Mouse (Mus musculus) left cerebral cortex, postnatal 25 days (tissue): ENCODE results near the gene 4930404H24Rik. TPM values are rescaled to one million over a fixed set of nuclear protein-coding genes. Genes with fewer than 3 reads are reported as not detected.
A peak's percentile ranks its signal among the peaks of the same experiment; 100 is the strongest.

Source experiments
- DNase-seq, 2 experiments: peaks; one replicate each; pipeline ENCODE4 v3.0.0; 2022; ENCODE audit warnings: low spot score in 2 of 2, mixed read lengths in 1 of 2
- intact Hi-C: fragments of 180-260 bp; cut with DNase I; formaldehyde crosslinking; loops from one replicate; pipeline ENCODE4 v1.15.1; 2025
- total RNA-seq, 2 experiments: library from RNA; stranded (reverse); gene quantifications; 2 replicates each; pipeline ENCODE4 v1.2.3; 2021

Gene 4930404H24Rik
- total RNA-seq, result not detected

DNA sequence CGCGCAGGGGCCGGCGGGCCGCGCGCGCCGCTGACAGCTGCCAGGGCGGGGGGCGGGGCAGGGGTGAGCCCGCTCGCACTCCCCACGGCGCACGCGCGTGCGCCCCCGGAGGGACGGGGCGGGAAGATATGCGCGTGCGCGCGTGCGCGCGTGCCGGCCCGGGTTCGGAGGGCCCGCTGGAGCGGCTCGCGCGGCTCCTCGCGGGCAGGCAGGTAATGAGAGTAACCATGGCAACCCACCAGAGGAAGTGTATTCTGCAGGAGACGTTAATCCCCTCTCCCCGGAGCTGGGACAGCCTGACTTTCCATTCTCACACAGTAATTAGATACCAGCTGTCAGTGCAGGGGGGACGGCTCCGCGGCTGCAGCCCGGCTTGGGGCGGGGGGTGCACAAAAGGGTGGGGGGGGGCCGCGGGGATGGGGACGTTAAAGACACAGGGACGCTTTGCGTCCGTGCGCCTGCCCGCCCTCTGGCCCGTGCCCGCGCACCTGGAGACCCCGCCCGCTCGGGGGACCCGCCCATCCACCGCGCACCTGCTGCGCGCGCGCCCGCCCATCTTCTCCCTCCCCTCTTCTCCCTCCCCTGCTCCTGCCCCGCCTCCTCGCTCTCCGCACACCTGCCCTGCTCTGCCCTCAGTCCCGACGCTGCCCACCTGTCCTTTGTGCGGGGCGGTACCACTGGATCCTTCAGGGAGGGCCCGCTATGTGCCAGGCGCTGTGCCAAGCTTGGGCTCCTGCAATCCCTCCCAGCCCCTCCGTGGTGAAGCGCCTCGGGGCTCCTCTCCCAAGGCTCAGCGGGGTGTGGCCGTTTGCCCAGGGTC is at the start of gene 4930404H24Rik:
TSS of gene 4930404H24Rik (plus strand) at position 218 of the 820 bp plus-strand sequence.
- intact Hi-C loops, result loop anchor here (2.0 kb wide), 1 partner anchor 36 kb away; the partner anchor contains the start of gene Nol4l
- DNase-seq, result peak; percentile 76 to 79

DNA sequence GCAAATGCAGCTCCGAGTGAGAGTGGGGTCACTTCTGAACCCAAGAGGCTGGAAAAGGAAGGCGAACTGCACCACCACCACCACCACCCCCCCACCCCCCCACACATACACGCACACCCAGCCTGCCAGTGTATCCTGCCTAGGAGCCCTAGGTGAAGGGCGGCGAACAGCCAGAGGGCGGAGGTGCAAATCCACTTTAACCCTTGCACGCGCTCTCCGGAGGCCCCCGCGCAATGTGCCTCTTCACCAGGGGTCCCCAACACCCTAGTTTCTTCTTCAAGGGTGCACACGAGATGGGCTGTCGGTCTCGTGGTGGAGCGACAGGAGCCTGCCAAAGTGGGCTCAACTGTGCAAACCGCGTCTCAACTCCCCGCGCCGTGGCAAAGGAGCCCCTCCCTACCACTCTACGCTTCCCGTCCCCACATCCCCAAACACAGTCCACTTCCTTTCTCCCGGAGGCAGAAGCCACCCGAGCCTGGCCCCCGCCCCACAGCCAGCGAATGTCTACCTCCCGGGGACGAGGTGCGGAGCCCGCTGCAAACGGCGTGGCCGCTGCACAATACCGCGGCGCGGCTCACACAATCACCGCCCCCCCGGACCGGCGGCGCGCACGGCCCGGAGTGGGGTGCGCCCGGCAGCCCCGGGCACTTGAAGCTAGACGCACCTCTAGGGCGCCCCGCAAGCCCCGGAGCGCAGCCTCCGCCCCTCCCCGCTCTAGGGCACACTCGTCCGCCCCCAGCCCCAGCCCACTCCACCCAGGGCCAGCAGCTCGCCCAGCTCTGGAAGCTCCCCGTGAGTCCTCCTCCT is 49.0 kb upstream of the 4930404H24Rik start:
- intact Hi-C loops, result no loop called here
- peak; percentile 22 to 45 for DNase-seq

DNA sequence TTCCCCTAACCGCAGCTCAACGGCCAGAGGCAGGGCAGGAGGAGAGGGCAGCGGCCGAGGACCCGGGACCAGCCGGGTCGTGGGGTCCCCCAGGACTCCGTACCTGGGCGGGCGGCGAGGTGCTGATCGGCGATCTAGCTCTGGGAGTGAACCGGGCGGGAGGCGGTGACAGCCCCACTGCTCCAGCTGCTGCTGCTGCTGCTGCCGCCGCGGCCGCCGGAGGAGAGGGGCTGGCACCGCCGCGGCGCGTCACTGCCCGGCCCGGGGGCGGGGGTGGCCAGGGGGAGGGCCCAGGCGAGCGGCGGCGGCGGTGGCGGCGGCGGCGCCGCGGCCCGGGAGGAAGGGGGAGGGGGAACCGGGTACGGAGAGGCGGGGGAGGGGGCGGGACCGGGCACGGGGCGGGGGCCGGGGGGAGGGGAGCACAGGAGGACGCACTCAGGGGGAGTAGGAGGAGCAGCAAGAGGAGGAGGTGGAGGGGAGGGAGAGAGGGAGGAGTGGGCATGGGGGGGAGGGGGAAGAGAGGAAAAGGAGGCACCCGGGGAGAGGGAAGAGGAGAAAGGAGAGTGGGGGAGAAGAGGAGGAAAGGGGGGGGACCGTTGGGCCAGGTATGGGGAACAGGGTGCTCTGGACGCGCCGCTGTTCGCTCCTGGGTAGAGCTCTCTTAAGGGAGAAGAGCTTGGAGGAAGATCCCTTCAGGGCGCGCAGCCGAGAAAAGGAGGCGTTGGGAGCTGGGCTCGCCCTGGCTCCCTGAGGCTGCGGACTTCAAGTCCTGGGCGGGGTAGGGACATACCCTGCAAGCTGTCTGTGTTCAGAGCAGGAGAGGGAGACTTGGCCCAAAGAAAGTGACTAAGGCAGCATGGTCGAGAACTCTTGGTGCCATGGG is 48.1 kb upstream of the 4930404H24Rik start:
- intact Hi-C loops, result no loop called here
- peak; percentile 64 to 68 for DNase-seq

DNA sequence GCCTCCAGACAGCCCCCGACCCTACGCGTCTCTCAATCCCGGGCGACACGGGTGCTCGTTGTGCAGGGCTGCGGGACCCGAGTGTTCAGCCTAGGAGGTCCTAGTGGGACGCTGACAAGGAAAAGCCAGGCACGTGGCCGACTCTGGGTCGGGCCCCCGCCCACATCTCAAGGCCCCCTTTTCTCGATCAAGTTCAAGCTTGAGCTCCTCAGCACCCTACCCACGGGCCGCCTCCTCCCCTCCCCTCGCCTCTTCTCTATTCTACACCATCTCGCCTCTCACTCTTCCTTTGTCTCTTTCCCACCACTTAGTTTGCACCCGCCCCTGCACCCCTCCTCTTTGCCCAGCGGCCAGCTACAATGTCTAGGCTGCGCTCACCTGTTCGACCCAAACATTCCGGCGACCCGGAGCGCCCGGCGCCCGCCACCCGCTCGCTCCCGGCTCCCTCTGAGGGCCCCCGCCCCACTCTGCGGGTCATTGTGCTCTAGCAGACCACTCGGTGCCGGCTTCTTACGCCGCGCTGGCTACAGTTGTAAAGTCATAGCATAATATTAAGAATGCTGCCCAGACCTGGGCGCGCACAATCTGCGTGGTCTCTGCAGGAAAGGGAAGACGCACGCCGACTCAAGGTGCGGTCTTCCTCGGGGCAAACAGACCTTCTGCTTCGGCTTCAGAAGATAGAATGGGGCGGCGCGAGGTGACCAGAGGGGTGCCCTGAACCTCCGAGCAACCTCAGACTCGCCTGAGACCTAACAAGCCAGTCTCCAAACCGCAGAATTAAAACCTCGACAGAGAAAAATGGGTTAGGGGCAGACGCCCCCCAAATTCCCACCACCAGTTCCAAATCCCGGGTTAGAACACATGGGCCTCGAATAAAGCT is 47.2 kb upstream of the 4930404H24Rik start:
- DNase-seq, result peak in 1 of 2 experiments; percentile 23
- intact Hi-C loops, result no loop called here

- peak; percentile 76 to 80 for DNase-seq
- intact Hi-C loops, result no loop called here
Observed at GRCm38 (mm10) chr2:153446017-153446408, 46.6 kb upstream of the 4930404H24Rik start.

- no peak for DNase-seq
- intact Hi-C loops, result no loop called here
Observed at GRCm38 (mm10) chr2:153446476-153446875, 46.1 kb upstream of the 4930404H24Rik start.

DNA sequence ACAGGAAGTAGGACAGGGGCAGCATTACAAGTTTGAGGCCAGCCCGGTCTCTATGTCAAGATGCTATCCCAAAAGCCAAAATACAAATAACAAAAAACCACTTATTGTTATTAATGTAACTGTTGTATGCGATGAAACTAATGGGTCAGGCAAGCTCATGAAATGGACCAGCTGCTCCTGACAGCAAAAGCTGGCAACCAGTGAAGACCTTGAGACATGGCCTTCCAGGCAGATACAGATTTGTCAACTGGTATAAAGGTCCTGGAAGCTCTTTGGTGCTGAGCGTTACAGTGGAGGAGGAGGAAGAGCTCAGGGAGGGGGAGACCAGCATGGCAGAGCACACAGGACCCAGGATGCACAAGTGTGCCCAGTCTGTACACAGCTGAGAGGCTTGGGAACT is 44.9 kb upstream of the 4930404H24Rik start:
- DNase-seq, result no peak
- intact Hi-C loops, result no loop called here

DNA sequence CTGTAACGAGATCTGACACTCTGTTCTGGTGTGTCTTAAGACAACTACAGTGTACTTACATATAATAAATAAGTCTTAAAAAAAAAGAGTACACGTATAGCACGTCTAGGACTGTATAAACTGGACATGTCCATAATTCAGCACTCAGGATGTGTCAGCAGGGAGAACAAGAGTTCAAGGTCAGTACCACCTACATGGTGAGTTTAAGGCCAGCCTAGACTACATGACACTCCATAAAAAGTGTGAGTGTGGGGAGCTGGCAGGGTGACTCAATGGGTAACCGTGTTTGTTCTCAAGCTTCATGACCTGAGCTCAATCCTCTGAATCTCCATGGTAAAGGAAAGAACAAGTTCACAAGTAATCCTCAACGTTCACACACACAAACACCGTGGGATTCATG is 44.1 kb upstream of the 4930404H24Rik start:
- DNase-seq, result no peak
- intact Hi-C loops, result no loop called here

DNA sequence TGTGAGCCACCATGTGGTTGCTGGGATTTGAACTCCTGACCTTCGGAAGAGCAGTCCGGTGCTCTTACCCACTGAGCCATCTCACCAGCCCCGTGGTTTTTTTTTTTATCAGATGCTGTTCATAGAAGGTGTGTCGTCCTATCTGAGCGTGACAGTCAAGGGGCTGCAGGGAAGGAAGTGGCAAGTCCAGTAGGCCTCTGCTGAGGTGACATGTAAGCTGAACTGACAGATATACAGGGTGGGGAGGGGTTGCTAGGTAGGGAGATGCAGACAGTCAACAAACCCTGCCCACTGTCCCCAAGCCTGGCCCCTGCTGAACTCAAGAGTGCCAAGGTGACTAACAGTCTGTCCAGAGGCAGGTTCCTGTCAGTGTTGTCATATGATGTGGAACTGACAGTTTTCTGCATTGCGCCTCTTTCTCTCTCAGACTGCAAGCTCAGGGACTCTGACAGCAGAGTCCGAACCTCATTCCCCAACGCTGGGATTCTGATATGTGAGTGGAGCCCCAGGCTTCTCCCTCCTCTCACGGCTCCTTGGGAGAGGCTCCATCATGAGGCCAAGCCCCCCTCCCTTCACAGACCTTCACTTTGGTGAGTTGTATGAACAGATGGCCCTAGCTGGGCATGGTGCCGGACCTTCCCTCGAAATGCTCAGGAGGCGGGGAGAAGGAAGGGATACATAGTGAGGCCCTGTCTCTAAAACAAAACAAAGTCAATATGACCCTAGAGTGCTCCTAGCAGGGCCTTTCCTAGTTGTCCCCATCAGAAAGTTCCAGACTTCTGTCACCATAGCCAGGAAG is 38.4 kb upstream of the 4930404H24Rik start:
- no peak for DNase-seq
- intact Hi-C loops, result no loop called here

DNA sequence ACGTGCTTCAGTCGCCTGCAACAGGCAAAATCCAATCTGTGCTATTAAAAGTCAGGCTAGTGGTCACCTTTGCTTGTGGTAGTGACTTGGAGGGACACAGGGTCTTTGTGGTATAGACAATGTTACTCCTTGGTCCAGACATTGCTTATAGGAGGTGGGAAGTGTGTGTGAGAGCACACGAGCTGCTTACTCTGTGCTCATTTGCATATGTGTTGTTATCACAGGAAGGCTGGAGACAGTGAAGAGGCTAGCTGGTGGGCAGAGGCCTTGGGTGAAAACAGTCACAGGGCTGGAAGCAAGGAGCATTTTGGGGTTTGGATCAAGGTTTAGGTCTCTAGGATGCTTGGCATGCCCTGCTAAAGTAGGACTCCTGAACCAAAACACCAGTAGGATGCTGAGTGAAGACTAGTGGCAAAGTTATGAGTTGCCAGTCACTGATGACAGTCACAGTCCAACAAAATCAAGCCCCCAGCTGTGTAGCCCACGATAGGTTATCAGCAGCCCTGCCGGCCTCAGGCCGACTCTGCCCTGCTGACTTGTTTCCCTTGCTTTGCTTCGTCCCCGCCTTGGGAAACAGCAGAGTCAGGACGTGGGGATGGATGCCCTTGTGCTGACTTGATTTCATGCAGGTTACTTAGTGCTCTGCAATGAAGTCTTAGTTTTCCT is 37.6 kb upstream of the 4930404H24Rik start:
- intact Hi-C loops, result no loop called here
- DNase-seq, result no peak

- DNase-seq, result no peak
- intact Hi-C loops, result no loop called here
Observed at GRCm38 (mm10) chr2:153457467-153457866, 35.1 kb upstream of the 4930404H24Rik start.

DNA sequence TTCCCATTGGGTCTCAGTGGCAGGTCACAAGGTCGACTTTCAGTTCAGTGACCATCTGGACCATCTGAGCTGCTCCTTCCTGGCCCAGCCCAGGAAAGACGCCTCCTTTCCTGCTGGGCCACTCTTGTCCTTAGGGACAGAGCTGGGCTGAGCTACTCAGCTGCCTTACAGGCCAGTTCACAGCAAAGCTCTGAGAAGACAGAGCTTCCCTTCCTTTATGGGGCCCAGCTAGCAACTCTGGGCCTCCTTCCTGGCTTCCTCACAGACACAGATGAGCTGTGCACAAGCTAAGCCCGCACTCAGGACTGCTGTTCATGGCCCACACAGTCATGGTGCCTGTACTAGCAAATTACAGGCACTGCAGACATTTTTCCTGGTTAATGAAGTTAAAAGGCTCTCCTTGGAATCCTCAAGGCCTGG is 34.6 kb upstream of the 4930404H24Rik start:
- intact Hi-C loops, result no loop called here
- no peak for DNase-seq

DNA sequence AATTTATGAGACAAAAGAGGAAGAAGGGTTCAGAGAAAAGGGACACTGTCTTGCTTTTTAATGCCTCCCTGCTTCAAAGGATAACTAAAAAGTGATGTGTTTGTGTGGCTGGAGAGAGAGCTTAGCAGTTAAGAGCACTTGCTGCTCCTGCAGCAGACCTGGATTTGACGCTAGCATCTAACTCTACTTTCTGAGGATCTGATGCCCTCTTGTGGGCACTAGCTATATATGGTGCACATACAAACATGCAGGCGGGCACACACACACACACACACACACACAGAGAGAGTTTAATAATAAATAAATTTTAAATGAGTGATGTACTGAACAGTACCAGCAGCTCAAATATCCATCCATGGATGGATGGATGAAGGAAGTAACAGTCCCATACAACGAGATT is 29.3 kb upstream of the 4930404H24Rik start:
- intact Hi-C loops, result no loop called here

GRCm38 (mm10) chr2:153467372-153467771 is 25.2 kb upstream of the 4930404H24Rik start:
- intact Hi-C loops, result no loop called here

More for the DNA sequence above, 29.3 kb upstream of the 4930404H24Rik start:
- DNase-seq, result no peak

DNA sequence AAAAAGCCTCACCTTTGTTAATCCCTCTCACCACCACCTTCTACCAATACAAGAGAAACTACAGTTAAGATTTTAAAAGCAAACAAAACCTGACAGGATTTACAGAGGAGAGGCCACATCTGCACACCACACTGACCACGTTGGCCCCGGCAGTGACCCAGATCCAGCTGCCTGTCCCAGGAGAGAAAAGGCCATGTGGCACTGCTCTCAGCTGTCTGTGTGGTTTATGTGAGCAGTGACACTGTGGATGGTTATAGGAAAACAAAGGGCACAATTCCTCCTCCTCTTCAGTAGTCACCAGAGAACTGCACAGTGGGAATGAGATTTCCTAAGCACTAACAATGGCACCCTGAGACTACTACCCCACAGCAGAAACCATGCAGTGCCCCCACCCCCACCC is 23.3 kb upstream of the 4930404H24Rik start:
- DNase-seq, result no peak
- intact Hi-C loops, result no loop called here

More at GRCm38 (mm10) chr2:153467372-153467771, 25.2 kb upstream of the 4930404H24Rik start:
- DNase-seq, result no peak

GRCm38 (mm10) chr2:153469764-153470163 is 22.8 kb upstream of the 4930404H24Rik start:
- intact Hi-C loops, result no loop called here
- peak in 1 of 2 experiments; percentile 67 for DNase-seq

- no peak for DNase-seq
- intact Hi-C loops, result no loop called here
Observed at GRCm38 (mm10) chr2:153470983-153471382, 21.6 kb upstream of the 4930404H24Rik start.
